Mouse (Mus musculus) stomach, embryonic 16.5 days (tissue): Measurements from ENCODE around the gene D10Jhu81e. TPM values are rescaled to one million over a fixed set of nuclear protein-coding genes. Genes with fewer than 3 reads are reported as not detected.
"Not testable (repeated sequence)": the region's sequence is repeated elsewhere in the genome, so short reads cannot be mapped to it uniquely, and the experiment has no call there.

Experiments
- ATAC-seq: fragments of 200-750 bp; cut with Nextera tagmentation; 2 replicates; pipeline ENCODE4 v1.8.0; 2017; ENCODE audit warnings: moderate number of reproducible peaks, moderate TSS enrichment; ENCODE audit not compliant: insufficient read depth, low FRiP score
- H3K27ac ChIP-seq: fragments of 300-500 bp; sonication (generic); 2 replicates; pipeline ENCODE4 v1.5.1; 2014; ENCODE audit warnings: low read length
- H3K27me3 ChIP-seq: fragments of 300-500 bp; sonication (generic); 2 replicates; pipeline ENCODE4 v1.6.1; 2014; ENCODE audit warnings: low read length, control low read depth, mixed read lengths; ENCODE audit not compliant: control insufficient read depth, insufficient read depth
- H3K36me3 ChIP-seq: fragments of 300-500 bp; sonication (generic); 2 replicates; pipeline ENCODE4 v1.6.1; 2014; ENCODE audit warnings: low read length; ENCODE audit not compliant: control insufficient read depth, insufficient read depth
- H3K4me1 ChIP-seq: fragments of 300-500 bp; sonication (generic); 2 replicates; pipeline ENCODE4 v1.6.1; 2014; ENCODE audit warnings: low read length, control low read depth, mixed read lengths; ENCODE audit not compliant: control insufficient read depth, insufficient read depth
- H3K4me2 ChIP-seq: fragments of 300-500 bp; sonication (generic); 2 replicates; pipeline ENCODE4 v1.6.1; 2014; ENCODE audit warnings: low read depth, low read length, mixed read lengths
- H3K4me3 ChIP-seq: fragments of 300-500 bp; sonication (generic); replicated peaks from 2 replicates; pipeline ENCODE4 v1.5.1; 2014; ENCODE audit warnings: mild to moderate bottlenecking, low read length
- H3K9ac ChIP-seq: fragments of 300-500 bp; sonication (generic); 2 replicates; pipeline ENCODE4 v1.6.1; 2014; ENCODE audit warnings: low read length
- H3K9me3 ChIP-seq: fragments of 300-500 bp; sonication (generic); replicated peaks from 2 replicates; pipeline ENCODE4 v1.6.1; 2016; ENCODE audit warnings: low read length, control low read depth; ENCODE audit not compliant: control insufficient read depth
- WGBS: fragments of 180-500 bp; shearing (Covaris S2); extraction: QIAGEN DNeasy Blood & Tissue Kit; methylation state at CpG from one replicate; pipeline ENCODE4 v1.1.7; 2014; 5-methylcytosine and 5-hydroxymethylcytosine counted together
- polyA plus RNA-seq: library from polyadenylated mRNA; unstranded; fragments of >200 nt; fragmentation: Nextera tagmentation; extraction: Ambion mirVana; gene quantifications from 2 replicates; pipeline ENCODE4 v1.2.1, GENCODE M21; 2015

D10Jhu81e gene
- polyA plus RNA-seq, 1 experiment from 2014 or later, result 46.6 TPM

DNA sequence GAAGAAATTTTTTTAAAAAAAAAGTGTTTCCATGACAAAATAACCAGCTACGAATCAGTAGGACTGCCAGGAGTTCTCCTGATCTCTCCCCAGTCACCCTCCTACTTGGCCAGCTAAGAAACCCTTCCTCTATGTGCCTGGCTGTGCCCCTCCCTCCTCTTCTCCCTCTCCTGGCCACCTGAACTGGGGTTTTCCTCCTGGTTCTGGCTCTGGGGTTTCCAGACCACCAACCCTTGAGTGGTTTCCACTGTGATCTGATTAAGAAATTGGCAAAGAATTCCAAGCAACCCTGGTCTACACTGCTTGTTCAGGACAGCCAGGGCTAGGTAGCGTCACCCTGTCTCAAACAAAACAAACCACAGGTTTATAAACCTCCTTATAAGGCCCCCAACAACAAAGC is 40.9 kb downstream of the D10Jhu81e start:
- H3K36me3 ChIP-seq, result no peaks in the 10 kb centered on the region
- H3K9ac ChIP-seq, result no peak overlapping the region
- no peak overlapping the region for H3K27ac ChIP-seq
- no peak overlapping the region for H3K4me2 ChIP-seq
- H3K9me3 ChIP-seq, result no peaks in the 10 kb centered on the region
- ATAC-seq, result no peak
- H3K4me3 ChIP-seq, result no peak overlapping the region
- no peaks in the 10 kb centered on the region for H3K27me3 ChIP-seq
- WGBS, result 82% methylated on average over 2 of the region's 2 CpGs
- peaks cover 5% of the 10 kb centered on the region; the same call in 1 of the 2 replicates for H3K4me1 ChIP-seq

GRCm38 (mm10) chr10:78127931-78128330 is 41.7 kb downstream of the D10Jhu81e start:
- Histone ChIP-seq H3K27ac (peak overlapping the region; percentile 27; the same call in 1 of the 2 replicates), H3K4me3 (no peak overlapping the region), H3K9ac (no peak overlapping the region), H3K4me2 (no peak overlapping the region), H3K27me3 (no peaks in the 10 kb centered on the region), H3K4me1 (peaks cover 5% of the 10 kb centered on the region; the same call in 1 of the 2 replicates), H3K9me3 (no peaks in the 10 kb centered on the region), H3K36me3 (no peaks in the 10 kb centered on the region)
- no peak for ATAC-seq
- WGBS, result 71% methylated on average over 1 of the region's 1 CpGs

DNA sequence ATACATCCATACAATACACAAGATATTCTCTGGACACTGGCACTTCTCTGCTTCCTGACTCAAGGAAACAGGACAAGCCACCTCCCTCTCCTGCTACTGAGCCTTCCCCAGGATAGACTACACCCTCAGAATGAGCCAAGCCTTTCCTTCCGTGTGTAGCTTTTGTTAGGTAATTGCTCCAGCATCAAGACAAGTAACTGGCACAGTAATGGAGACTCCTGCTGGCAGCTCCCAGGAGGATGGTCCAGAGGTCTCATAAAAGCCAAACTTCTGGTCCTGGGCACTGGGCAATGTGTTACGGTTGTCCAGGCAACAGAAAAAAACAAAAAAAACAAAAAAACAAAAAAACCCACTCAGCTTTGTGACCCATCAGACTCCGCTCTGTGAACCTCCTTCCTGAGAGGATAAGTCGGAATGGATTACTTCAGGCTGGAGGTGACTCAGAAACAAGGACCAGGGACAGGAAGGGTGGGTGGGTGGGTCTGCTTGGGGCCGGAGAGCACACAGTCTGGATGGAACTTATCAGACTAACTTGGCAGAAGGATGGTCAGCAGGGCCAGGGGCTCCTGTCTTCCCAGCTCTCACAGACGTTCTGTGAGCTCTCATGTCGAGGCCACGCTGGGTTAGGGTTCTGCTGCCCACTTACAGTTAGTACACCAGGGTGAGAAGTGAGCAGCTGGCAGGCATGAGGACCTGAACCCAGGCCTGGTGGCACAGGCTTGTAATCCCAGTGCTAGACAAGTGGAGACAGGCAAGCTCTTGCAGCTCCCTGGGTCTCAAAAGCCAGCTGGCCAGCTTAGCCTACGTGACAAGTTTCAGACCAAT is 42.3 kb downstream of the D10Jhu81e start:
- Histone ChIP-seq H3K4me2 (no peak overlapping the region), H3K36me3 (no peaks in the 10 kb centered on the region), H3K9me3 (no peaks in the 10 kb centered on the region), H3K27ac (peak overlapping the region; percentile 27; the same call in 1 of the 2 replicates), H3K27me3 (no peaks in the 10 kb centered on the region), H3K4me1 (peaks cover 5% of the 10 kb centered on the region; the same call in 1 of the 2 replicates), H3K9ac (no peak overlapping the region), H3K4me3 (no peak overlapping the region)
- 72% methylated on average over 9 of the region's 9 CpGs for WGBS
- ATAC-seq, result no peak

DNA sequence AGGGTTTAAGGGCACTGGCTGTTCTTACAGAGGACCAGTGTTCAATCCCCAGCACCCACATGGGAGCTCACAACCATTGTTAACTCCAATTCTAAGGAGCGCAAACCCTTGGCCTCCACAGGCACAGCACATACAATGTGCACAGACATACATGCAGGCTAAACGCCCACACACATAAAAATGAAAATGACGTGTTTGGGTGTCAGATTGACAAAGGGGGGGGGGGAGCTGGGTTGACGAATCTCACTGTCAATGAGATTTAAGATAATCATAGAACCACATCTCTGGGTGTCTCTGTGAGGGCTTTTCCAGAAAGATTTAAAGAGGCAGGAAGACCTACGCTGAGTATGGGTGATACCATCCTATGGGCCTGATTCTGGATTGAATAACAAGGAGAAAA is 43.3 kb downstream of the D10Jhu81e start:
- Histone ChIP-seq H3K36me3 (no peaks in the 10 kb centered on the region), H3K4me3 (no peak overlapping the region), H3K4me2 (no peak overlapping the region), H3K4me1 (peaks cover 5% of the 10 kb centered on the region; the same call in 1 of the 2 replicates), H3K9ac (no peak overlapping the region), H3K27ac (no peak overlapping the region), H3K9me3 (no peaks in the 10 kb centered on the region), H3K27me3 (no peaks in the 10 kb centered on the region)
- no peak for ATAC-seq
- WGBS, result 90% methylated on average over 5 of the region's 5 CpGs

DNA sequence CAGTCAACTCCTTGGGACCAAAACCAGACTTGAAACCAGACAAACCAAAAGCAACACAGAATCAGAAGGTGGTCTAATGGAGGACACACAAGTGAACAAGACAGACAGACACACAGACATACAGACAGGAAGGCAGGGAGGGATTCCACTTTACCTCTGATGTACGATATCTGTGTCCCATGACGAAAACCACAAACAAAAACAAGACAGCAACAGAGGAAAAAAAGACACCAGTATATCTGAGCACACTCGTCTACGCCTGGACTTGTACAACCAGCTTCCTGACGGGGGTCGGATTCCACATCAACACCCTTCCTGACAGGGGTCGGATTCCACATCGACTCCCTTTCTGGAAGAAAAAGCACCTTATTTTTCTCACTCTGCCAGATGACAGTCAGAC is 44.5 kb downstream of the D10Jhu81e start:
- H3K27me3 ChIP-seq, H3K27ac ChIP-seq, H3K36me3 ChIP-seq, H3K4me1 ChIP-seq, H3K4me3 ChIP-seq, H3K9ac ChIP-seq, H3K9me3 ChIP-seq, H3K4me2 ChIP-seq, ATAC-seq: not testable (repeated sequence)
- WGBS, result 66% methylated on average over 8 of the region's 8 CpGs

DNA sequence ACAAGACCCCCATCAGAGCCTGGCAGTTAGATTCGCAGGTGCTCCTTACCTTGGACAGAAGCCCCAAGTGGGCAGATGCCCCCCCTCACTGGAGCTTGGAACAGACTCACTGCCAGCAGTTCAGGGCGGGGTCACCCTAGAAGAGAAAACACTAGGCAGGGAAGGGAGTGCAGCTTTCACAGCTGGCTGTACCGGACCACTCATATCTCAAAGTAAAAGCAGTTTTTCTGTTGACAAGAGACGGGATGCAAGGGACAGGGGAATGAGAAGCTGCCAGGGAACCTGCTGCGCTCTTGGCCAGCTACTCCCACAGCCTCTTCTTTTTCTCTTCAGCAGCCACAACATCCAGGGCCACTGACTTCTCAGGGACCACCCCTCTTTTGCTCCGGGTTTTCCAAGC is 45.4 kb downstream of the D10Jhu81e start:
- not testable (repeated sequence) for H3K9me3 ChIP-seq, H3K4me1 ChIP-seq, H3K4me3 ChIP-seq, H3K27me3 ChIP-seq, ATAC-seq, H3K4me2 ChIP-seq, H3K9ac ChIP-seq, H3K36me3 ChIP-seq, H3K27ac ChIP-seq
- 24% methylated on average over 6 of the region's 6 CpGs for WGBS

GRCm38 (mm10) chr10:78119422-78119821 is 50.2 kb downstream of the D10Jhu81e start:
- Histone ChIP-seq H3K4me1 (no peaks in the 10 kb centered on the region), H3K36me3 (no peaks in the 10 kb centered on the region), H3K4me3 (no peak overlapping the region), H3K27ac (no peak overlapping the region), H3K4me2 (no peak overlapping the region), H3K9ac (no peak overlapping the region), H3K9me3 (no peaks in the 10 kb centered on the region), H3K27me3 (no peaks in the 10 kb centered on the region)
- WGBS, result 81% methylated on average over 4 of the region's 4 CpGs
- no peak for ATAC-seq

GRCm38 (mm10) chr10:78115153-78115552 is 54.4 kb downstream of the D10Jhu81e start:
- Histone ChIP-seq H3K4me1 (no peaks in the 10 kb centered on the region), H3K9me3 (no peaks in the 10 kb centered on the region), H3K36me3 (no peaks in the 10 kb centered on the region), H3K4me2 (no peak overlapping the region), H3K27me3 (no peaks in the 10 kb centered on the region), H3K9ac (no peak overlapping the region), H3K4me3 (no peak overlapping the region), H3K27ac (no peak overlapping the region)
- 74% methylated on average over 2 of the region's 2 CpGs for WGBS
- ATAC-seq, result no peak

DNA sequence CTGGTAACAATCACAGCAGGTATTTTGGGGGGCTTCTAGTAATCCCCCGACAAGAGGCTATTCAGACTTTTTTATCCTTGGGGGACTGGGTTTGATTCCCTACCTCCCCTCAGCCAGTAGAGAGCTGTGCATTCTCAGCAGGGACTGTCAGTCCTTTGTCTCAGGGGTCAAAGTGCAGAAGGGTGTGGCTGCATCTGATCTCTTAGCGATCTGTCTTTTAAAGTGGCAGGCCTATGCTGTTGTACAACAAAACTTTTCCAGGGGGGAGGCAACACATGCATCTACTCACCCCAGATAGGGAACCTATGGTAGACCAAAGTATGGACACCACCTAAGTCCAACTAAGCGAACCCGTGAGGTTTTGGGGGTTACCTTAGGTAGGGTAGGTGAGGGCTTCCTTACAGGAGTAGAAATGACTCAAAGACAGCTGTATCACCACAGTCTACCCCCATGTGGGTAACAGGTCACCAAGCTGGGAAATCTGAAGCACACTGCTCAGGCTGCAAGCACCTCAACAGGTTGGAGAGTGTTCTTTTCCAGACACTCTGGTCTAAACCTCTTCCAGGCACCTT is 55.0 kb downstream of the D10Jhu81e start:
- Histone ChIP-seq H3K4me2 (no peak overlapping the region), H3K4me3 (no peak overlapping the region), H3K27me3 (no peaks in the 10 kb centered on the region), H3K9me3 (no peaks in the 10 kb centered on the region), H3K9ac (no peak overlapping the region), H3K36me3 (no peaks in the 10 kb centered on the region), H3K4me1 (no peaks in the 10 kb centered on the region), H3K27ac (no peak overlapping the region)
- WGBS, result 78% methylated on average over 4 of the region's 4 CpGs
- ATAC-seq, result no peak
